Mouse (Mus musculus): ENCODE measurements around the gene Abcb9. TPM values are rescaled to one million over a fixed set of nuclear protein-coding genes. Genes with fewer than 3 reads are reported as not detected.

Abcb9 gene
- polyA plus RNA-seq, 1 experiment from 2014 or later, result 1.7 TPM

Other genes starting within 250 kb of the Abcb9 start
- gene Hcar2, start 230.3 kb downstream of the Abcb9 start, polyA plus RNA-seq (2014; fragmentation: Nextera tagmentation; extraction: Ambion mirVana), result 0.16 TPM in 1 of 2 replicates, not detected in the other
- not detected in 2 replicates for gene Hcar1, start 215.8 kb downstream of the Abcb9 start, polyA plus RNA-seq (2014; fragmentation: Nextera tagmentation; extraction: Ambion mirVana)
- gene Denr, start 188.6 kb downstream of the Abcb9 start, polyA plus RNA-seq (2014; fragmentation: Nextera tagmentation; extraction: Ambion mirVana), result 138 and 146 TPM in 2 replicates
- 0.45 TPM in 1 of 2 replicates, not detected in the other for gene Gm43518, start 168.4 kb downstream of the Abcb9 start, polyA plus RNA-seq (2014; fragmentation: Nextera tagmentation; extraction: Ambion mirVana)
- gene Ccdc62, start 165.1 kb downstream of the Abcb9 start, polyA plus RNA-seq (2014; fragmentation: Nextera tagmentation; extraction: Ambion mirVana), result 3.8 and 5.0 TPM in 2 replicates
- 4.4 and 5.3 TPM in 2 replicates for gene Hip1r, start 122.2 kb downstream of the Abcb9 start, polyA plus RNA-seq (2014; fragmentation: Nextera tagmentation; extraction: Ambion mirVana)
- 50.3 and 52.3 TPM in 2 replicates for gene Vps37b, start 63.5 kb downstream of the Abcb9 start, polyA plus RNA-seq (2014; fragmentation: Nextera tagmentation; extraction: Ambion mirVana)
- gene Ogfod2, start 16.5 kb upstream of the Abcb9 start, polyA plus RNA-seq (2014; fragmentation: Nextera tagmentation; extraction: Ambion mirVana), result 17.4 and 18.0 TPM in 2 replicates
- 84.7 and 88.9 TPM in 2 replicates for gene Arl6ip4, start 20.3 kb upstream of the Abcb9 start, polyA plus RNA-seq (2014; fragmentation: Nextera tagmentation; extraction: Ambion mirVana)
- 5.5 and 5.7 TPM in 2 replicates for gene Pitpnm2, start 154.0 kb upstream of the Abcb9 start, polyA plus RNA-seq (2014; fragmentation: Nextera tagmentation; extraction: Ambion mirVana)
- 16.5 and 17.3 TPM in 2 replicates for gene Mphosph9, start 232.2 kb upstream of the Abcb9 start, polyA plus RNA-seq (2014; fragmentation: Nextera tagmentation; extraction: Ambion mirVana)
- 21.7 and 23.0 TPM in 2 replicates for gene 2810006K23Rik, start 232.3 kb upstream of the Abcb9 start, polyA plus RNA-seq (2014; fragmentation: Nextera tagmentation; extraction: Ambion mirVana)

Data from neural tube, embryonic 11.5 days (tissue).